Mouse (Mus musculus): ENCODE measurements at regions not wholly inside any gene's neighbourhood (a gene's known extent, or its start where the extent isn't known, plus 50 kb on each side); places are given as distances from the start of the nearest gene placed in this dataset.

DNA sequence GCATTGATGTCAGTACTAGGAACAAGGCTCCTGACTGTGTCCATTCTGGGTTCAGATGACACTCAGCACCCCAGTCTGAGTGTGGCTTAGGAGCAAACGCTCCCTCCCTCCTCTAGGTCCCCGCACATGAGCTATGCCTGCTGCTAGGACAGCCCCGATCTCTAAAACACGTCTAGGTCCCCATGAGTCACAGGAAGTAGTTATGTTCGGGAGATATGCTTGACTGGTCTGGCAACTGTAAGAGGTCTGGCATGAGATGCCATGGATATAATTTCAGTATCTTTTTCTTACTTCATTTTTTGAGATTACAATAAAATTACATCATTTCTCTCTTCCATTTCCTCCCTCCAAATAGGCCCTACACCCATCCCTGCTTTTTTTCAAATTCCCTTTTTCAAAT, 792.1 kb downstream of the Kcnj2 start:
- DNase-seq, result no peak
- Histone ChIP-seq H3K27me3 (ENCODE audit: insufficient read depth, low read length) (no peaks in the 10 kb centered on the region), H3K4me3 (ENCODE audit: low read depth, low read length) (no peak overlapping the region), H3K4me2 (no peak overlapping the region), H3K4me1 (ENCODE audit: insufficient read depth) (no peaks in the 10 kb centered on the region), H3K36me3 (ENCODE audit: insufficient read depth) (no peaks in the 10 kb centered on the region), H3K9me3 (ENCODE audit: low read depth, low read length) (no peaks in the 10 kb centered on the region), H3K27ac (ENCODE audit: low read depth) (no peak overlapping the region), H3K9ac (no peak overlapping the region)
- 52% methylated on average over 5 of the region's 5 CpGs for WGBS
- TF ChIP-seq CTCF (IDR thresholded peaks at IDR 0.05; ENCODE audit: low read depth), result no peak
- ATAC-seq (ENCODE audit: insufficient read depth), result no peak

DNA sequence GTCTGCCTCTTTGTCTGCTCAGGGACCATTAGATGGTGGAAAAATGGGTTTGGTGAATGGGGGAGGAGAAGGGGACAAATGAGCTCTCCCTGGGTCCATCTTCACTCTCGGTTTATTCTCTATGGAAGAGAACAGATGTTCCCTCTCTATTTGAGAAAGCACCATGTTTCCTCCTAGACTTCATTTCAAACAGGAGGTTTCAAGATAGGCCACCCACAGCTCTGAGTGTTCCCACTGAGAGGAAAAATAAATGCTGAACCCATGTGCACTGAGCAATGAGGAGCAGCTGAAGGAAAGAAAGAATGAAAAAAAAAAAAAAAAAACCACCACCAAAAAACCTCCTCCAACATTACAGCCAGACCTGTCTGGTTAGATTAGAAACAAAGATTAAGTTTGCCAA, 799.2 kb downstream of the Kcnj2 start:
- Histone ChIP-seq H3K4me3 (ENCODE audit: low read depth, low read length) (no peak overlapping the region), H3K27ac (ENCODE audit: low read depth) (no peak overlapping the region), H3K36me3 (ENCODE audit: insufficient read depth) (no peaks in the 10 kb centered on the region), H3K9me3 (ENCODE audit: low read depth, low read length) (no peaks in the 10 kb centered on the region), H3K4me2 (no peak overlapping the region), H3K27me3 (ENCODE audit: insufficient read depth, low read length) (no peaks in the 10 kb centered on the region), H3K9ac (no peak overlapping the region), H3K4me1 (ENCODE audit: insufficient read depth) (no peaks in the 10 kb centered on the region)
- DNase-seq, result no peak
- no peak for ATAC-seq (ENCODE audit: insufficient read depth)
- TF ChIP-seq CTCF (IDR thresholded peaks at IDR 0.05; ENCODE audit: low read depth), result no peak
- WGBS, result 47% methylated on average over 1 of the region's 1 CpGs

- no peaks in the 10 kb centered on the region for H3K27me3 ChIP-seq (ENCODE audit: insufficient read depth, low read length)
- no peak for ATAC-seq (ENCODE audit: insufficient read depth)
- 83% methylated on average over 4 of the region's 4 CpGs for WGBS
- H3K4me3 ChIP-seq (ENCODE audit: low read depth, low read length), result no peak overlapping the region
- TF ChIP-seq CTCF (IDR thresholded peaks at IDR 0.05; ENCODE audit: low read depth), result no peak
- DNase-seq, result no peak
- H3K36me3 ChIP-seq (ENCODE audit: insufficient read depth), result no peaks in the 10 kb centered on the region
- H3K9me3 ChIP-seq (ENCODE audit: low read depth, low read length), result no peaks in the 10 kb centered on the region
- H3K4me2 ChIP-seq, result no peak overlapping the region
- no peaks in the 10 kb centered on the region for H3K4me1 ChIP-seq (ENCODE audit: insufficient read depth)
- no peak overlapping the region for H3K27ac ChIP-seq (ENCODE audit: low read depth)
- H3K9ac ChIP-seq, result no peak overlapping the region
Observed at GRCm38 (mm10) chr11:111875406-111875805, 809.4 kb downstream of the Kcnj2 start.

DNA sequence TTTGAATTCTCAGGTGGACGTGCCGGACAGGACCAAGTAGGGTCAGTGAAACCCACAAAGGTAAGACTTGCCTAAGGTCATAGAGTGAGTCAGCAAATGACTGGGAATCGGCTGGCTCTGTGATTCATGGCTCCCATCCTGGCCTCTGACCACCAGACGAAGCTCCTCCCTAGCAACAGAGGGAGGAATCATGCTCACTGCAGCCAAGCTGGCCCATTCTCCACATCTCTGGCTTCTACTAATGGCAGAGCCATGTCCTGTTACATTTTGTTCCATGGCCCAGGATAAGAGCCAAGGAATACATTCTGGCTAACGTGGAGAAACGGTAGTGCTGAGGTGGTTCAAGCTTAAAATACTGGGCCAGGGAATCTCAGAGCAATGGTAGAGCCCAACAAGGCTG, 814.2 kb downstream of the Kcnj2 start:
- TF ChIP-seq CTCF (IDR thresholded peaks at IDR 0.05; ENCODE audit: low read depth), result no peak
- no peaks in the 10 kb centered on the region for H3K9me3 ChIP-seq (ENCODE audit: low read depth, low read length)
- H3K36me3 ChIP-seq (ENCODE audit: insufficient read depth), result no peaks in the 10 kb centered on the region
- no peaks in the 10 kb centered on the region for H3K27me3 ChIP-seq (ENCODE audit: insufficient read depth, low read length)
- WGBS, result 75% methylated on average over 6 of the region's 6 CpGs
- H3K9ac ChIP-seq, result no peak overlapping the region
- no peaks in the 10 kb centered on the region for H3K4me1 ChIP-seq (ENCODE audit: insufficient read depth)
- ATAC-seq (ENCODE audit: insufficient read depth) (no peak), DNase-seq (no peak)
- H3K27ac ChIP-seq (ENCODE audit: low read depth), result no peak overlapping the region
- no peak overlapping the region for H3K4me2 ChIP-seq
- H3K4me3 ChIP-seq (ENCODE audit: low read depth, low read length), result no peak overlapping the region

GRCm38 (mm10) chr11:111890026-111890425, 824.1 kb downstream of the Kcnj2 start:
- Histone ChIP-seq H3K9ac (no peak overlapping the region), H3K4me2 (no peak overlapping the region), H3K36me3 (ENCODE audit: insufficient read depth) (no peaks in the 10 kb centered on the region), H3K27me3 (ENCODE audit: insufficient read depth, low read length) (no peaks in the 10 kb centered on the region), H3K4me3 (ENCODE audit: low read depth, low read length) (no peak overlapping the region), H3K4me1 (ENCODE audit: insufficient read depth) (no peaks in the 10 kb centered on the region), H3K27ac (ENCODE audit: low read depth) (no peak overlapping the region), H3K9me3 (ENCODE audit: low read depth, low read length) (no peaks in the 10 kb centered on the region)
- DNase-seq (no peak), ATAC-seq (ENCODE audit: insufficient read depth) (no peak)
- 73% methylated on average over 3 of the region's 3 CpGs for whole genome bisulfite sequencing
- TF ChIP-seq CTCF (IDR thresholded peaks at IDR 0.05; ENCODE audit: low read depth), result no peak

- Histone ChIP-seq H3K9ac (no peak overlapping the region), H3K4me2 (no peak overlapping the region), H3K4me3 (ENCODE audit: low read depth, low read length) (no peak overlapping the region), H3K36me3 (ENCODE audit: insufficient read depth) (no peaks in the 10 kb centered on the region), H3K4me1 (ENCODE audit: insufficient read depth) (no peaks in the 10 kb centered on the region), H3K9me3 (ENCODE audit: low read depth, low read length) (no peaks in the 10 kb centered on the region), H3K27ac (ENCODE audit: low read depth) (no peak overlapping the region), H3K27me3 (ENCODE audit: insufficient read depth, low read length) (no peaks in the 10 kb centered on the region)
- DNase-seq (no peak), ATAC-seq (ENCODE audit: insufficient read depth) (no peak)
- WGBS, result 38% methylated on average over 8 of the region's 8 CpGs
- no peak for TF ChIP-seq CTCF (IDR thresholded peaks at IDR 0.05; ENCODE audit: low read depth)
Observed at GRCm38 (mm10) chr11:111893861-111894260, 827.9 kb downstream of the Kcnj2 start.

GRCm38 (mm10) chr11:111895221-111896200, 829.5 kb downstream of the Kcnj2 start:
- no peak overlapping the region for H3K27ac ChIP-seq (ENCODE audit: low read depth)
- ATAC-seq (ENCODE audit: insufficient read depth) (no peak), DNase-seq (no peak)
- no peaks in the 10 kb centered on the region for H3K27me3 ChIP-seq (ENCODE audit: insufficient read depth, low read length)
- no peak for TF ChIP-seq CTCF (IDR thresholded peaks at IDR 0.05; ENCODE audit: low read depth)
- no peak overlapping the region for H3K4me3 ChIP-seq (ENCODE audit: low read depth, low read length)
- H3K4me1 ChIP-seq (ENCODE audit: insufficient read depth), result no peaks in the 10 kb centered on the region
- H3K9ac ChIP-seq, result no peak overlapping the region
- no peak overlapping the region for H3K4me2 ChIP-seq
- no peaks in the 10 kb centered on the region for H3K9me3 ChIP-seq (ENCODE audit: low read depth, low read length)
- WGBS, result 81% methylated on average over 4 of the region's 4 CpGs
- H3K36me3 ChIP-seq (ENCODE audit: insufficient read depth), result no peaks in the 10 kb centered on the region

Data from lung, embryonic 14.5 days (tissue).